ENCODE assay signal across 24 mouse cellular contexts in genomic region chr13:90560095-90560494, GRCm38 (mm10).
DNase-seq lines count a peak whose midpoint lies in the region; ATAC-seq and TF ChIP-seq lines count a peak whose summit lies in the region.
"Had no signal": no experiment of that assay in that cellular context is flagged by ENCODE, and none has a peak within 500 bp of the region (broad histone marks: within the 10 kb centered on the region; RNA-seq: fewer than 3 reads in every experiment).

No protein-coding gene starts in this region.

- WGBS in embryonic facial prominence, embryonic 14.5 days, result 80% methylated on average over 1 of the region's 1 CpGs
- WGBS in embryonic facial prominence, embryonic 10.5 days, result 84% methylated on average over 1 of the region's 1 CpGs
- 63% methylated on average over 1 of the region's 1 CpGs for WGBS in lung, embryonic 14.5 days

- H3K4me3 ChIP-seq in embryonic facial prominence, embryonic 14.5 days (ENCODE audit: low read depth, low read length), result no peak overlapping the region
- H3K4me3 ChIP-seq in embryonic facial prominence, embryonic 10.5 days, result no peak overlapping the region
- H3K4me3 ChIP-seq in lung, embryonic 14.5 days (ENCODE audit: low read depth, low read length), result no peak overlapping the region
- H3K4me3 ChIP-seq: erythroblast, embryonic 14.5 days; forebrain, embryonic 15.5 days; limb, embryonic 12.5 days; neural tube, embryonic 12.5 days had no signal

- ATAC-seq in embryonic facial prominence, embryonic 14.5 days (ENCODE audit: low read depth), result no peak
- ATAC-seq in lung, embryonic 14.5 days (ENCODE audit: insufficient read depth), result no peak
- ATAC-seq: forebrain, embryonic 15.5 days; hindbrain, embryonic 16.5 days had no signal

- no peaks in the 10 kb centered on the region for H3K36me3 ChIP-seq in embryonic facial prominence, embryonic 14.5 days (ENCODE audit: control insufficient read depth, insufficient read depth, low read length)
- H3K36me3 ChIP-seq in embryonic facial prominence, embryonic 10.5 days (replicated peaks), result no peaks in the 10 kb centered on the region
- H3K36me3 ChIP-seq in lung, embryonic 14.5 days (ENCODE audit: insufficient read depth), result no peaks in the 10 kb centered on the region
- H3K36me3 ChIP-seq: forebrain, embryonic 15.5 days; limb, embryonic 12.5 days; neural tube, embryonic 12.5 days had no signal

- peak; percentile 24 for DNase-seq in embryonic facial prominence, embryonic 14.5 days (ENCODE audit: low spot score)
- no peak for DNase-seq in embryonic facial prominence, embryonic 10.5 days (ENCODE audit: low spot score)
- DNase-seq in heart, postnatal 10 days, result peak; percentile 3 to 7
- DNase-seq in heart, adult 9 months (ENCODE audit: low spot score in 2 of 2), result no peak
- peak; percentile 53 for DNase-seq in lung, embryonic 14.5 days
- no peak for DNase-seq in lung, postnatal 10 days
- DNase-seq in brain, adult 2 months (ENCODE audit: low read depth, low spot score), result peak; percentile 33
- DNase-seq in gastrocnemius, adult 8-10 months (ENCODE audit: low spot score in 2 of 2), result no peak
- DNase-seq: adrenal gland, adult 2 months; cerebellum, adult 8-10 months; heart, postnatal 4 days; kidney, adult 11 months; kidney, postnatal 10 days; layer of hippocampus, adult 9-11 months; lung, postnatal 4 days; right cerebral cortex, postnatal 4 days; thymus, adult 2 months had no signal

- no peaks in the 10 kb centered on the region for H3K4me1 ChIP-seq in embryonic facial prominence, embryonic 14.5 days (ENCODE audit: control insufficient read depth, insufficient read depth, low read length)
- H3K4me1 ChIP-seq in embryonic facial prominence, embryonic 10.5 days, result no peaks in the 10 kb centered on the region
- H3K4me1 ChIP-seq in lung, embryonic 14.5 days (ENCODE audit: insufficient read depth), result no peaks in the 10 kb centered on the region
- H3K4me1 ChIP-seq: forebrain, embryonic 15.5 days; limb, embryonic 12.5 days; neural tube, embryonic 12.5 days had no signal

- H3K27me3 ChIP-seq in embryonic facial prominence, embryonic 14.5 days (replicated peaks; ENCODE audit: control insufficient read depth, insufficient read depth, low read length), result no peaks in the 10 kb centered on the region
- H3K27me3 ChIP-seq in embryonic facial prominence, embryonic 10.5 days (replicated peaks; ENCODE audit: low read depth, poor library complexity, severe bottlenecking), result no peaks in the 10 kb centered on the region
- no peaks in the 10 kb centered on the region for H3K27me3 ChIP-seq in lung, embryonic 14.5 days (ENCODE audit: insufficient read depth, low read length)
- H3K27me3 ChIP-seq: CH12.LX; forebrain, embryonic 15.5 days; limb, embryonic 12.5 days; neural tube, embryonic 12.5 days had no signal

- intact Hi-C loops in heart, postnatal 10 days (cut with DNase I), result no loop called here

- TF ChIP-seq CTCF in lung, embryonic 14.5 days (IDR thresholded peaks at IDR 0.05; ENCODE audit: low read depth), result peak; percentile 11; the same call in 1 of the 2 replicates

- H3K9me3 ChIP-seq in embryonic facial prominence, embryonic 14.5 days (ENCODE audit: control insufficient read depth, low read length), result no peaks in the 10 kb centered on the region
- no peaks in the 10 kb centered on the region for H3K9me3 ChIP-seq in embryonic facial prominence, embryonic 10.5 days
- no peaks in the 10 kb centered on the region for H3K9me3 ChIP-seq in lung, embryonic 14.5 days (ENCODE audit: low read depth, low read length)
- H3K9me3 ChIP-seq: forebrain, embryonic 15.5 days; limb, embryonic 12.5 days; neural tube, embryonic 12.5 days had no signal

- no peak overlapping the region for H3K9ac ChIP-seq in embryonic facial prominence, embryonic 14.5 days (ENCODE audit: low read depth, low read length)
- no peak overlapping the region for H3K9ac ChIP-seq in lung, embryonic 14.5 days
- H3K9ac ChIP-seq: forebrain, embryonic 15.5 days; limb, embryonic 12.5 days; liver, embryonic 14.5 days; neural tube, embryonic 12.5 days had no signal

- H3K27ac ChIP-seq in embryonic facial prominence, embryonic 14.5 days (replicated peaks; ENCODE audit: low read depth, low read length), result no peak overlapping the region
- no peak overlapping the region for H3K27ac ChIP-seq in embryonic facial prominence, embryonic 10.5 days (replicated peaks)
- H3K27ac ChIP-seq in lung, embryonic 14.5 days (ENCODE audit: low read depth), result no peak overlapping the region
- H3K27ac ChIP-seq: forebrain, embryonic 15.5 days; limb, embryonic 12.5 days; liver, embryonic 14.5 days; neural tube, embryonic 12.5 days had no signal

- no peak overlapping the region for H3K4me2 ChIP-seq in embryonic facial prominence, embryonic 14.5 days (ENCODE audit: low read depth, low read length)
- H3K4me2 ChIP-seq in lung, embryonic 14.5 days, result no peak overlapping the region
- H3K4me2 ChIP-seq: forebrain, embryonic 15.5 days; limb, embryonic 12.5 days; neural tube, embryonic 12.5 days had no signal

Comparison
In these comparisons a context has a peak if more than half of its experiments do, and no peak if none do; other contexts are left out.
1. DNase-seq: peak in embryonic facial prominence, embryonic 14.5 days (single experiment), heart, postnatal 10 days (2 of 2), lung, embryonic 14.5 days (single experiment) and brain, adult 2 months (single experiment); none in embryonic facial prominence, embryonic 10.5 days (single experiment), heart, adult 9 months (0 of 2), lung, postnatal 10 days (single experiment) and gastrocnemius, adult 8-10 months (0 of 2).